Mouse (Mus musculus) ES-E14 (cell line): ENCODE data around the gene Abi3. TPM values are rescaled to one million over a fixed set of nuclear protein-coding genes. Genes with fewer than 3 reads are reported as not detected.

Source experiments
- DNase-seq: peaks from one replicate; pipeline ENCODE4 v3.0.0-alpha.2; 2013; ENCODE audit warnings: low read depth, low spot score
- H3K27ac ChIP-seq: 2 replicates; pipeline ENCODE4 v1.5.1; 2012; ENCODE audit warnings: low read depth, mild to moderate bottlenecking, low read length, moderate library complexity, mixed read lengths; ENCODE audit not compliant: poor library complexity, insufficient read depth, severe bottlenecking
- H3K36me3 ChIP-seq: 2 replicates; pipeline ENCODE4 v1.6.1; 2012; ENCODE audit warnings: mild to moderate bottlenecking, low read length, moderate library complexity, mixed read lengths; ENCODE audit not compliant: control insufficient read depth, poor library complexity, insufficient read depth, severe bottlenecking
- H3K4me1 ChIP-seq, 2 experiments: fragments of 150-350 bp in 1 of 2; sonication (generic) in 1 of 2; 2 replicates each; pipeline ENCODE4 v1.6.1; 2012; ENCODE audit warnings: low read length in 2 of 2, mild to moderate bottlenecking in 1 of 2, mixed read lengths in 1 of 2; ENCODE audit not compliant: control insufficient read depth in 2 of 2, insufficient read depth in 2 of 2, poor library complexity in 1 of 2
- H3K4me3 ChIP-seq, 2 experiments: fragments of 150-350 bp in 1 of 2; sonication (generic) in 1 of 2; 2 replicates each; pipeline ENCODE4 v1.5.1; 2012; ENCODE audit warnings: low read length in 2 of 2, low read depth in 1 of 2, mild to moderate bottlenecking in 1 of 2, mixed read lengths in 1 of 2; ENCODE audit not compliant: insufficient read depth in 1 of 2, poor library complexity in 1 of 2, severe bottlenecking in 1 of 2
- H3K9ac ChIP-seq: 2 replicates; pipeline ENCODE4 v1.6.1; 2012; ENCODE audit warnings: low read depth, mild to moderate bottlenecking, low read length, mixed read lengths; ENCODE audit not compliant: poor library complexity, insufficient read depth, severe bottlenecking
- H3K9me3 ChIP-seq: fragments of 150-350 bp; sonication (generic); 2 replicates; pipeline ENCODE4 v1.6.1; 2012; ENCODE audit warnings: low read depth, mild to moderate bottlenecking, low read length; ENCODE audit not compliant: control insufficient read depth, insufficient read depth
- CHD2 ChIP-seq: IDR thresholded peaks from 2 replicates; pipeline ENCODE4 v1.6.1; 2014; ENCODE audit warnings: mild to moderate bottlenecking, low read depth, low read length, inconsistent platforms
- HCFC1 ChIP-seq: IDR thresholded peaks from 2 replicates; pipeline ENCODE4 v1.6.1; 2012; ENCODE audit warnings: low read length, inconsistent platforms, borderline replicate concordance; ENCODE audit not compliant: insufficient read depth
- MAFK ChIP-seq: IDR thresholded peaks from 2 replicates; pipeline ENCODE4 v1.6.1; 2014; ENCODE audit warnings: mild to moderate bottlenecking, low read depth, low read length, inconsistent platforms; ENCODE audit not compliant: insufficient read depth
- ZC3H11A ChIP-seq: IDR thresholded peaks from 2 replicates; pipeline ENCODE4 v1.6.1; 2012; ENCODE audit warnings: low read depth, mild to moderate bottlenecking, inconsistent platforms, low read length, borderline replicate concordance
- ZNF384 ChIP-seq: IDR thresholded peaks from 2 replicates; pipeline ENCODE4 v1.6.1; 2012; ENCODE audit warnings: low read depth, low read length, inconsistent platforms
- in situ Hi-C, 2 experiments: fragments of 600-800 bp; cut with MboI; formaldehyde crosslinking; loops; one replicate each; pipeline ENCODE4 v1.15.1; 2025; ENCODE audit warnings: low sequenced_read_pairs in 2 of 2, inconsistent platforms in 1 of 2; ENCODE audit not compliant: unreplicated experiment in 2 of 2
- total RNA-seq: library from RNA; depleted of rRNA; stranded (reverse); fragments of 300-350 nt; gene quantifications from 2 replicates; pipeline ENCODE4 v1.2.3, GENCODE M21; 2012

Abi3 gene
- total RNA-seq, 1 experiment, result 1.3 TPM

DNA sequence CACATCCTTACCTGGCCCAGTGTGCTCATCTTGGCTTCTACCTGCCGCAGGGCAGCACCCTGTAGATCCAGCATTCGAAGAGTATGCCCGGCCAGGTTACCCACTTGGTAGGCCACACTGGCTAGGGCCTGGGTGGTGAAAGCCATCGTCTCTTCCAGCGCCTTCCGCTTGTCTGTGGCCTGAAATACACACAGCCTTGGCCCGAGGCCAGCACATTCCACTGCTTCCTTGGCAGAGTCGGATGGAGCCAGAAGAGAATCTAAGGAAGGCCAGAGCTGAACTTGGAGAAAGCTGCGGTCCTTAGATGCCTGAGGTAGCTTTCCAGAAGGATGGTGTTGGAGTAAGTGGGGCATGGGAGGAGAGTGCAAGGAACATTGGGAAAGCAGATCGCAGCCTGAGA lies 5.2 kb downstream of the Abi3 start, which contains the start of gene Gngt2:
Gngt2 (plus strand) TSS at position 158 of the 400 bp plus-strand sequence.
- in situ Hi-C loops, result no loop called here
- H3K9me3 ChIP-seq, result no peaks in the 10 kb centered on the region
- TF ChIP-seq ZC3H11A, result no peak
- no peak for TF ChIP-seq ZNF384
- no peak for TF ChIP-seq HCFC1
- no peak for TF ChIP-seq CHD2
- no peak for TF ChIP-seq MAFK
- H3K4me1 ChIP-seq, result peaks cover 5 to 37% of the 10 kb centered on the region in 2 experiments; a peak in 3 of 4 replicates
- DNase-seq, result no peak
- H3K9ac ChIP-seq, result no peak within 1 kb of the TSS
- no peak within 1 kb of the TSS for H3K27ac ChIP-seq
- H3K36me3 ChIP-seq, result no peaks in the 10 kb centered on the region
- no peak within 1 kb of the TSS for H3K4me3 ChIP-seq

DNA sequence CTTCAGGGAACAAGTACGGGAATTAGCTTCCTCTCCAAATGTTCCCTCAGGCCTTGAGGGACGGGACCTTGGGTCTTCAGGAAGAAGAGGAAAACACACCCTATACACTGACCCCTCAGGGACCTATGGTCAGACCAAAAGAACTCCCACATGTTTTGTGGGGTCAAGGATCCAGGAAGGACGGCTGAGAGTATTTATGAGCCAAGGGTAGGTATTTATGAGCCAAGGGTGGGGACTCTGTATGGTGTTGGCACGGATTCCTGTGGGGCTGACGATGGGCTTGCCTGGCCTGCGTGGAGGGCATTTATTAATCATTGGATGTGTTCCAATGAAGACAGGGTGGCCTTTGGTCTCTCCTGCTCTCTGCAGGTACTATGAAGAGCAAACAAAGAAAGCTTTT lies 5.8 kb downstream of the Abi3 start:
- H3K4me3 ChIP-seq, result no peak overlapping the region
- no peak overlapping the region for H3K27ac ChIP-seq
- H3K36me3 ChIP-seq, result no peaks in the 10 kb centered on the region
- H3K9me3 ChIP-seq, result no peaks in the 10 kb centered on the region
- DNase-seq, result no peak
- TF ChIP-seq ZNF384 (no peak), HCFC1 (no peak), MAFK (no peak), ZC3H11A (no peak), CHD2 (no peak)
- no peak overlapping the region for H3K9ac ChIP-seq
- in situ Hi-C loops, result no loop called here
- H3K4me1 ChIP-seq, result peaks cover 5 to 36% of the 10 kb centered on the region in 2 experiments; a peak in 3 of 4 replicates

DNA sequence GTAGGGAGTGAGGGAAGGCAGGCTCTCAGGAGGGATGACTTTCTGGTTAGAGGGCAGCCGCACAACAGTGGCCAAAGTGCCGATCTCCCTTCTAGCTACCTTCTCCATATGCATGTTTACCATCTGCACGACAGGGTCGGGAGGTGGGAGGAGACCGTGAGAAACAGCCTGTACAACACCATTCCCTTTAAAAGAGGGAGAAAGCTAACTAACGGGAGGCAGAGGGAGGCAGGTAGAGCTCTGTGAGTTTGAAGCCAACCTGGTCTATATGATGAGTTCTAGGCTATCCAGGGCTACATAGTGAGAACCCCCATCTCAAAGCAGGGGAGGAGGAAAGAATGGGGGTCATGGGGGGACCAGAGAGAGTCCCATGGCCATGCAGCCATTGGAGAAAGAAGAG lies 6.4 kb downstream of the Abi3 start:
- Histone ChIP-seq H3K4me3 (no peak overlapping the region), H3K27ac (no peak overlapping the region), H3K9me3 (no peaks in the 10 kb centered on the region), H3K9ac (no peak overlapping the region), H3K4me1 (peaks cover 5 to 36% of the 10 kb centered on the region in 2 experiments; a peak in 2 of 4 replicates), H3K36me3 (no peaks in the 10 kb centered on the region)
- no peak for DNase-seq
- in situ Hi-C loops, result no loop called here
- TF ChIP-seq HCFC1, result no peak
- no peak for TF ChIP-seq MAFK
- TF ChIP-seq ZNF384, result no peak
- no peak for TF ChIP-seq CHD2
- no peak for TF ChIP-seq ZC3H11A

DNA sequence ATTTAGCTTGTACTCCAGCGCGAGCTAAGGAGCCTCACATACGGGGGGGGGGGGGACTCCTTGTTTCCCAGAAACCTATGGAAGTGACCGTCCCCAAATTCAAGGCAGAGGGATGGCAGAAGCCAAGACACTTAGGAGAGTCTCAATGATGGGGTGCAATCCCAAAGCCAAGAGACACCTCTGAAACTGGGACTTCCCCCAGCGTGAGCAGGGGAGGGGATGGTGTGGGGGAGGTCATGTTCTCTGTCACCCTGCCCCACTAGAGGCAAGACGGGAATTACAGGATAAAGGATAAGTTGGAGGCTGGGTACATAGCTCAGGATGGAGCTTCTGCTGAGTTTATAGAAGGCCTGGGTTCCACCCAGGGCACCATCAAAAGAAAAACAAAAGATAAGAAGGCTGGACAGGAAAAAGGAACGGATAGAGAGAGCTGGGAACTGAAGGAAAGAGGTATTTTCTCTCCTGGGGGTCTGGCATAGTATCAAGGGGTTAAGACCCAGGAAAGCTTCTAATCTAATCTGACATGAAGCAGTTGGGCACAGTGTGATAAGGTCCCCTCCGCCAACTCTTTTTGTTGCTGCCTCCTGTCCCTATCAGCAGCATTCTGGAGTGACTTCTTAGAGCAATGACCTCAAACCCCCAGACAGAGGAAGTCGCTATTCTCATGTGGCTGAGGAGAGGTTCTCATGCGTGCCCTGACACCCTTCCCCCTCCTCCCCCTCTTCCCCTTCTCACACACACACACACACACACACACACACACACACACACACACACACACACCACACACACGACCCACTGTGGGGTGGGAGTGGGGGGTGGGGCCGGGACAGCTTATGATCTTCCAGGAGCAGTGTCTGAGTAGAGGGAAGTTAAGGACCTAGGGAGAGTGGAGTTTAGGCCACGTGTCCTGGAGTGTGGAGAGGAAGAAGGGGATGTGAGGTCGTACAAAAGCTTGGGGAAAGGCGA lies 7.2 kb downstream of the Abi3 start:
- H3K9ac ChIP-seq, result no peak overlapping the region
- no peaks in the 10 kb centered on the region for H3K36me3 ChIP-seq
- H3K4me1 ChIP-seq, result peaks cover 5 to 38% of the 10 kb centered on the region in 2 experiments; a peak in 2 of 4 replicates
- DNase-seq, result no peak
- in situ Hi-C loops, result no loop called here
- TF ChIP-seq CHD2, result no peak
- no peak for TF ChIP-seq MAFK
- TF ChIP-seq ZC3H11A, result no peak
- no peak for TF ChIP-seq HCFC1
- no peak for TF ChIP-seq ZNF384
- H3K4me3 ChIP-seq, result no peak overlapping the region
- no peak overlapping the region for H3K27ac ChIP-seq
- H3K9me3 ChIP-seq, result no peaks in the 10 kb centered on the region
